Mouse (Mus musculus) Patski (cell line): ENCODE results near the gene Vmn1r175. TPM values are rescaled to one million over a fixed set of nuclear protein-coding genes. Genes with fewer than 3 reads are reported as not detected.
"Not testable (repeated sequence)": the region's sequence is repeated elsewhere in the genome, so short reads cannot be mapped to it uniquely, and the experiment has no call there.

Source experiments
- ATAC-seq: fragments of 100-300 bp; one replicate; pipeline ENCODE4 v1.8.0; 2021
- CTCF ChIA-PET: fragments of 350-600 bp; sonication (Branson Sonifier 250); formaldehyde crosslinking; loops from one replicate; lab custom pipeline; 2022; ENCODE audit warnings: inconsistent platforms; lab: Charles Lee
- POLR2A ChIA-PET: fragments of 350-600 bp; sonication (Branson Sonifier 250); formaldehyde crosslinking; loops from one replicate; lab custom pipeline; 2022; ENCODE audit warnings: antibody characterized with exemption, inconsistent platforms; lab: Charles Lee
- DNase-seq: peaks from one replicate; pipeline ENCODE4 v3.0.0-alpha.2; 2011; ENCODE audit warnings: low read depth, low spot score
- H3K27me3 ChIP-seq: fragments of 371-371 bp; one replicate; pipeline ENCODE4 v1.5.1; 2021
- CTCF ChIP-seq: fragments of 100-300 bp; IDR thresholded peaks from one replicate; pipeline ENCODE4 v1.5.1; 2021
- in situ Hi-C: fragments of 300-500 bp; cut with MboI; formaldehyde crosslinking; loops from 3 replicates; pipeline ENCODE4 v1.11.1; 2018; ENCODE audit warnings: low pct_unique_long_range_greater_than_20kb, mixed read lengths
- polyA plus RNA-seq: library from polyadenylated mRNA; unstranded; gene quantifications from one replicate; pipeline ENCODE4 v1.2.3, GENCODE M21; 2021

The Vmn1r175 gene
- polyA plus RNA-seq = not detected

DNA sequence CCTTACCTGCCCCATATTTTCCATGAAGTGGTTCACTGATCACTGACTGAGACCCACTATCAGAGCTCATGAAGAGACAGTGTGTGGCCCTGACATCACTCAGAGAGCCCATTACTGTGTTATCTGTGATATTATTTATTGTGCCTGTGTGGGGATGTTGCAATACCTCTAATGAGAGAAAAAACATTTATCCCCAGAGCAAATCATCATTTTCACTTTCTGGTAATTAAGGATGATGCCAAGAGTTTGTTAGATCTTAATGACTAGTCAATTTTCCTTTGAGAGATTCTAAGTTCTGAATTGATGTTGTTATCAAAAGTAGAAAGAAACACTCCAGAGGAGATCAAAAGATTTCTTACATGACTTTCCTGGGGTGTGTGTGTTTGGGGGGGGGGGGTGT lies at the start of gene Vmn1r175:
Gene Vmn1r175, minus strand, starts transcription at position 101 of the 400 bp plus-strand sequence.
- DNase-seq, H3K27me3 ChIP-seq, POLR2A ChIA-PET, CTCF ChIA-PET, ATAC-seq, in situ Hi-C loops: not testable (repeated sequence)

DNA sequence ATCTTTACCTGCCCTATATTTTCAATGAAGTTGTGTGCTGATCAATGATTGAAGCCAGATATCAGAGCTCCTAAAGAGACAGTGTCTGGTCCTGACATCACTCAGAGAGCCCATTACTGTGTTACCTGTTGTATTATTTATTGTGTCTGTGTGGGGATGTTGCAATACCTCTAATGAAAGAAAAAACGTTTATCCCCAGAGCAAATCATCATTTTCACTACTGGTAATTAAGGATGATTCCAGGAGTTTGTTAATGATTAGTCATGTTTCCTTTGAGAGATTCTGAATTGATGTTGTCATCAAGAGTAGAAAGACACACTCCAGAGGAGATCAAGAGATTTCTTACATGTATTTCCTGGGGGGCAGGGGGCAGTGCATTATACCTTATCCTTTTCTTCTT lies 26.8 kb upstream of the Vmn1r175 start, which contains the start of gene Vmn1r176:
Gene Vmn1r176, minus strand, starts transcription at position 101 of the 400 bp plus-strand sequence.
- CTCF ChIA-PET, ATAC-seq, H3K27me3 ChIP-seq, in situ Hi-C loops, DNase-seq, POLR2A ChIA-PET: not testable (repeated sequence)

DNA sequence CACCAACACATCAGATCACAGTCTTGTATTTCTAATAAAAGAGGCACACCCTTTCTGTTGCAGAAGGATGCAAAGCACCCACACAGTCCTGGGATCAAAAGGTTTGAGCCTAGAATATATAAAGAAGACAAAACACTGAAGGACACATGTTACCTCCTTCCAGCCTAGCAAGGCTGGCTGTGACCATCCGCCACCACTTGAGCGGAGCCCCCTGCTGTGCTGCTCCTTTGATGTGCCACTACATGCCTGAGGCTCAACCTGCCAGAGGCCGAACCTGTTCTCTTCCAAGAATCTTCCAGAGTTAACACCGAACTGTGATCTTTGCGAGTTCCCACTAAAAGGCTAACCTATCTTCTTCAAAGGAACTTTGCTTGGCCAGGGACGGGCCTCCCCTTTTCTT lies 25.9 kb downstream of the Vmn1r175 start:
- ChIA-PET POLR2A (no interaction called here), CTCF (no interaction called here)
- in situ Hi-C loops = no loop called here
- ATAC-seq = no peak
- DNase-seq = no peak
- no peaks in the 10 kb centered on the region for H3K27me3 ChIP-seq
- no peak for TF ChIP-seq CTCF

Other genes starting within 250 kb of the Vmn1r175 start
- gene Vmn1r169, start 235.1 kb downstream of the Vmn1r175 start, polyA plus RNA-seq = not detected
- not detected for gene Vmn1r170, start 204.5 kb downstream of the Vmn1r175 start, polyA plus RNA-seq
- not detected for gene Vmn1r171, start 179.9 kb downstream of the Vmn1r175 start, polyA plus RNA-seq
- gene Vmn1r172, start 152.3 kb downstream of the Vmn1r175 start, polyA plus RNA-seq = not detected
- gene Vmn1r173, start 109.9 kb downstream of the Vmn1r175 start, polyA plus RNA-seq = not detected
- gene Vmn1r174, start 58.4 kb downstream of the Vmn1r175 start, polyA plus RNA-seq = not detected
- gene Vmn1r176, start 26.7 kb upstream of the Vmn1r175 start, polyA plus RNA-seq = not detected
- not detected for gene Vmn1r177, start 55.8 kb upstream of the Vmn1r175 start, polyA plus RNA-seq
- not detected for gene Vmn1r178, start 81.4 kb upstream of the Vmn1r175 start, polyA plus RNA-seq
- gene Vmn1r179, start 116.3 kb upstream of the Vmn1r175 start, polyA plus RNA-seq = not detected
- not detected for gene Vmn1r180, start 140.0 kb upstream of the Vmn1r175 start, polyA plus RNA-seq
- not detected for gene Vmn1r181, start 164.0 kb upstream of the Vmn1r175 start, polyA plus RNA-seq
- not detected for gene V1rd19, start 191.0 kb upstream of the Vmn1r175 start, polyA plus RNA-seq
- gene Vmn1r183, start 242.6 kb upstream of the Vmn1r175 start, polyA plus RNA-seq = 0.01 TPM